Mouse (Mus musculus) stomach, postnatal 0 days (tissue): ENCODE measurements around the gene 2610301B20Rik. TPM values are rescaled to one million over a fixed set of nuclear protein-coding genes. Genes with fewer than 3 reads are reported as not detected.
A peak's percentile ranks its signal among the peaks of the same experiment; 100 is the strongest.
"Not testable (repeated sequence)": the region's sequence is repeated elsewhere in the genome, so short reads cannot be mapped to it uniquely, and the experiment has no call there.

Source experiments
- ATAC-seq: fragments of 200-750 bp; cut with Nextera tagmentation; 2 replicates; pipeline ENCODE4 v1.8.0; 2017; ENCODE audit not compliant: low FRiP score, low TSS enrichment
- DNase-seq: peaks from one replicate; pipeline ENCODE4 v3.0.0-alpha.2; 2016; ENCODE audit warnings: low spot score
- H3K27ac ChIP-seq: fragments of 300-500 bp; sonication (generic); replicated peaks from 2 replicates; pipeline ENCODE4 v1.5.1; 2014; ENCODE audit warnings: mild to moderate bottlenecking, control low read depth
- H3K27me3 ChIP-seq: fragments of 300-500 bp; sonication (generic); 2 replicates; pipeline ENCODE4 v1.6.1; 2014; ENCODE audit warnings: low read length; ENCODE audit not compliant: control insufficient read depth, insufficient read depth
- H3K36me3 ChIP-seq: fragments of 300-500 bp; sonication (generic); 2 replicates; pipeline ENCODE4 v1.6.1; 2014; ENCODE audit warnings: low read length, mixed read lengths; ENCODE audit not compliant: control insufficient read depth, insufficient read depth
- H3K4me1 ChIP-seq: fragments of 300-500 bp; sonication (generic); replicated peaks from 2 replicates; pipeline ENCODE4 v1.6.1; 2014; ENCODE audit warnings: antibody characterized with exemption; ENCODE audit not compliant: control insufficient read depth, insufficient read depth
- H3K4me2 ChIP-seq: fragments of 300-500 bp; sonication (generic); replicated peaks from 2 replicates; pipeline ENCODE4 v1.6.1; 2014; ENCODE audit warnings: low read depth, mild to moderate bottlenecking, control low read depth, moderate library complexity
- H3K4me3 ChIP-seq: fragments of 300-500 bp; sonication (generic); 2 replicates; pipeline ENCODE4 v1.5.1; 2014; ENCODE audit warnings: low read depth, low read length, control low read depth
- H3K9ac ChIP-seq: fragments of 300-500 bp; sonication (generic); 2 replicates; pipeline ENCODE4 v1.6.1; 2014; ENCODE audit warnings: mild to moderate bottlenecking, low read length, control low read depth, mixed read lengths
- H3K9me3 ChIP-seq: fragments of 300-500 bp; sonication (generic); 2 replicates; pipeline ENCODE4 v1.6.1; 2016; ENCODE audit warnings: low read length; ENCODE audit not compliant: control insufficient read depth
- CTCF ChIP-seq: IDR thresholded peaks from 2 replicates; pipeline ENCODE4 v1.5.1; 2016; ENCODE audit warnings: antibody characterized with exemption, low read depth, mild to moderate bottlenecking, moderate library complexity
- EP300 ChIP-seq: optimal IDR thresholded peaks from 2 replicates; pipeline ENCODE3; 2016; ENCODE audit warnings: antibody characterized with exemption
- WGBS: fragments of 180-500 bp; shearing (Covaris S2); extraction: QIAGEN DNeasy Blood & Tissue Kit; methylation state at CpG from one replicate; pipeline ENCODE4 v1.1.7; 2014; 5-methylcytosine and 5-hydroxymethylcytosine counted together
- polyA plus RNA-seq: library from polyadenylated mRNA; unstranded; fragments of >200 nt; fragmentation: Nextera tagmentation; extraction: Ambion mirVana; gene quantifications from 2 replicates; pipeline ENCODE4 v1.2.1, GENCODE M21; 2015

Gene 2610301B20Rik
- polyA plus RNA-seq, 1 experiment from 2014 or later, result 14.2 TPM

- DNase-seq (no peak), ATAC-seq (no peak)
- H3K4me3 ChIP-seq, result no peak overlapping the region
- no peaks in the 10 kb centered on the region for H3K9me3 ChIP-seq
- no peaks in the 10 kb centered on the region for H3K36me3 ChIP-seq
- TF ChIP-seq EP300, result no peak
- no peak for TF ChIP-seq CTCF
- H3K27ac ChIP-seq, result no peak overlapping the region
- no peaks in the 10 kb centered on the region for H3K4me1 ChIP-seq
- no peaks in the 10 kb centered on the region for H3K27me3 ChIP-seq
- H3K9ac ChIP-seq, result no peak overlapping the region
- H3K4me2 ChIP-seq, result no peak overlapping the region
Measured at GRCm38 (mm10) chr4:10859174-10859573, 15.1 kb upstream of the 2610301B20Rik start.

DNA sequence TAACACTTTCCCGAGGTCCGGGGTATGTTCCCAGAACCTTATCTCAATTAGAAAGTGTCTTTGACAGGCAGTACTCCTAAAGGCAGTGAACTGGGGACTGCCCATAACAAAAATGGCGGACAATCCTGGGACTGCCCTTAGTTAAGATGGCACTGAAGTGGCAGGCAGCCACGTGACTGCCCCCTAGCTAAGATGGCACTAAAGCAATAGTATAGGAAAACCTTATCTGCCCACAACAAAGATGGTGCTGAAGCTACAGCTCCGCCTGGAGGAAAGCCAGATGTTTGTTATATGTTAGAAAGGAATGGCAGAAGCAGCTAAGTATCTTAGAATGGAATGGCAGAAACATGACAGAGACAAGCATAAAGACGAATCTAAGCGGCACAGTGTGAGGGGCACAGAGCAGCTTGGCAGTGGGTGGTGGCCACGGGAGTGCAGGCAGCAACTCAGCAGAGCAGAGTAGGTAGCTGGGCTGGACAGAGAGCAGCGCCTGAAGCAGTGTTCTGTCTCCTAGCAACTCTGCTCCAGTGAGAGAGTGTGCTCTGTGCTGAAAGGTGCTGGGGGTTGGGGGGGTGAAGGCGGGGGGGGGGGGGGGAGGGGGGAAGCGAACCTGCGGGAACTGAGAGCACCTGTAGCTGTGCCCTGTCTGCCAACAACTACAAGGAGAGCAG, 14.3 kb upstream of the 2610301B20Rik start:
- Histone ChIP-seq H3K9me3 (no peaks in the 10 kb centered on the region), H3K27me3 (no peaks in the 10 kb centered on the region), H3K36me3 (no peaks in the 10 kb centered on the region), H3K4me2 (no peak overlapping the region), H3K4me3 (no peak overlapping the region), H3K9ac (no peak overlapping the region), H3K4me1 (no peaks in the 10 kb centered on the region), H3K27ac (no peak overlapping the region)
- DNase-seq (peak; percentile 25), ATAC-seq (peak; percentile 75)
- TF ChIP-seq CTCF (no peak), EP300 (no peak)
- 46% methylated on average over 10 of the region's 12 CpGs for WGBS

DNA sequence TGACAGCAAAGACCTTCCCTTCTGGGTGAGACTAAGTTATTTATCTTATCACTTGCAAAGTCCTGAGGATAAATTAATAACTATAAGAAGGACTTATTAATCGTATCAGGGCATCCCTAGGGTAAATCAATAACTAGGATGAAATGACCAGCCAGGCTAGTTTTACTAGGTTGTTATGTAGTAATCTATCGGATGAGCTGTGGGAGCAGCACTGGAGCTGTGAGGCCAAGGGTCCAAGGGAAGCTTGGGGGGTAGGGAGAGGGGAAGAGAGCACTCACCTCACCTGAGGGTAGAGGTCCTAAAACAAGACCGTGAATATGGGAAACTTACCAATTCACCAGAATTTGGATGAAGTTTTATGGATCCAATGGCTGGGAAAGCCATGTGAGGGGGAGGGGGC, 13.5 kb upstream of the 2610301B20Rik start:
- no peak overlapping the region for H3K27ac ChIP-seq
- no peak overlapping the region for H3K4me3 ChIP-seq
- no peaks in the 10 kb centered on the region for H3K9me3 ChIP-seq
- no peak overlapping the region for H3K4me2 ChIP-seq
- H3K36me3 ChIP-seq, result no peaks in the 10 kb centered on the region
- no peaks in the 10 kb centered on the region for H3K27me3 ChIP-seq
- TF ChIP-seq CTCF (no peak), EP300 (no peak)
- DNase-seq (no peak), ATAC-seq (no peak)
- H3K4me1 ChIP-seq, result no peaks in the 10 kb centered on the region
- 71% methylated on average over 3 of the region's 3 CpGs for WGBS
- H3K9ac ChIP-seq, result no peak overlapping the region

- not testable (repeated sequence) for ATAC-seq
- WGBS, result 70% methylated on average over 2 of the region's 2 CpGs
Measured at GRCm38 (mm10) chr4:10862882-10863281, 11.4 kb upstream of the 2610301B20Rik start.

GRCm38 (mm10) chr4:10872231-10872630, 2.1 kb upstream of the 2610301B20Rik start:
- no peaks in the 10 kb centered on the region for H3K36me3 ChIP-seq
- no peaks in the 10 kb centered on the region for H3K27me3 ChIP-seq
- no peak for DNase-seq
- no peak for TF ChIP-seq CTCF
- no peak for TF ChIP-seq EP300
- no peak overlapping the region for H3K4me3 ChIP-seq
- no peak for ATAC-seq
- WGBS, result 77% methylated on average over 5 of the region's 5 CpGs
- H3K9ac ChIP-seq, result no peak overlapping the region
- no peaks in the 10 kb centered on the region for H3K4me1 ChIP-seq
- H3K9me3 ChIP-seq, result no peaks in the 10 kb centered on the region
- no peak overlapping the region for H3K27ac ChIP-seq
- H3K4me2 ChIP-seq, result no peak overlapping the region

More at GRCm38 (mm10) chr4:10862882-10863281, 11.4 kb upstream of the 2610301B20Rik start:
- H3K4me2 ChIP-seq, H3K36me3 ChIP-seq, H3K27ac ChIP-seq, H3K4me1 ChIP-seq, H3K4me3 ChIP-seq, H3K9ac ChIP-seq, H3K27me3 ChIP-seq, H3K9me3 ChIP-seq, DNase-seq: not testable (repeated sequence)

DNA sequence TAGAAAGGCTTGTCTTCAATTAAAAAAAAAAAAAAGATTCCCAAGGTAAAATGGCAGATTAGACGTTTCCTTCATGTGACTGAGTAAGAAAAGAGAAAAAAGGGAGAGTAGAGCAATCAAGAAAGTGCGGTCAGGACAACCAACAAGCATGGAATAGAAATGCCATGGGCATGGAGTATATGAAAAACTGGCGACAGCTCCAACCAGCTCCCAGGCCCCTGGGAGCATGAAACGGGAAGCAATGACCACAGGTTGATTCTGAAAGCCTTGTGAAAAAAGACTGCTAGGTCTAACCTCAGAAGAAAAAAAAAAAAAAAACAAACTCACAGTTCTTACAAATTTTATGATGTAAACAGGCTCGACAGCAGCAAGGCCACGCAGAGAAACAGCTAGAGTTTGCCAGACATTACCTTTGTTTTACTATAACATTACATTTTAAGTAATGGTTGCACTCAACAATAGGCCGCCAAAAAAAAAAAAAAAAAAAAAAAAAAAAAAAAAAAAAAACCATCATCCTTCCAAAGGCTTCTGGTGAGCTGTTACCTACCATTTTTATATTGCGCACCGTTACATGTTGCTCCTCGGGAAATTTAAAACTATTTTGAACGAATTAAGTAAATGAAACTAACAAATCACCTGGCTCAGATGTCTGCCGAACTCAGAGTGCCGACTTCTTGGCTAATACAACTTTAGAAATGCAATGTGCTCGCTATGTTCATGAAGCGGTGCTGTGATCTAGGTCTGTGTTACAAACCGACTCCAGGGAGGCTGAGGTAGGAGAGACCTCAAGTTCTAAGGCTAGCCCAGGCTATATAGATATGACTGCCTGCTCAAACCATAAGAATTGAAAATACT, 1.4 kb upstream of the 2610301B20Rik start:
- Histone ChIP-seq H3K27ac (peak overlapping the region; percentile 99; the same call in 1 of the 2 replicates), H3K36me3 (no peaks in the 10 kb centered on the region), H3K4me2 (peak overlapping the region; percentile 58), H3K27me3 (no peaks in the 10 kb centered on the region), H3K9ac (peak overlapping the region; percentile 5), H3K4me3 (peak overlapping the region; percentile 92), H3K9me3 (no peaks in the 10 kb centered on the region), H3K4me1 (no peaks in the 10 kb centered on the region)
- TF ChIP-seq EP300 (no peak), CTCF (no peak)
- no peak for ATAC-seq
- DNase-seq, result no peak
- WGBS, result 28% methylated on average over 16 of the region's 16 CpGs
